Comparison of ENCODE assay signal across 23 mouse cellular contexts in genomic region chr11:28695031-28695430, GRCm38 (mm10).
DNase-seq lines count a peak whose midpoint lies in the region; ATAC-seq and TF ChIP-seq lines count a peak whose summit lies in the region.
"Had no signal": no experiment of that assay in that cellular context is flagged by ENCODE, and none has a peak within 500 bp of the region (broad histone marks: within the 10 kb centered on the region; RNA-seq: fewer than 3 reads in every experiment).

No protein-coding gene starts in this region.

- H3K9me3 ChIP-seq in liver, embryonic 13.5 days (replicated peaks): no peaks in the 10 kb centered on the region
- H3K9me3 ChIP-seq in liver, postnatal 0 days (ENCODE audit: low read length): no peaks in the 10 kb centered on the region
- H3K9me3 ChIP-seq: embryonic facial prominence, embryonic 10.5 days; forebrain, embryonic 13.5 days; heart, embryonic 13.5 days; hindbrain, embryonic 12.5 days had no signal

- DNase-seq in heart, adult 8-10 months (ENCODE audit: low spot score): peak; percentile 50
- no peak for DNase-seq in heart, postnatal 14 days
- peak; percentile 99 for DNase-seq in liver, adult 2 months (ENCODE audit: extremely low read depth, low read depth, low spot score)
- no peak for DNase-seq in liver
- DNase-seq in liver, embryonic 13.5 days: no peak
- DNase-seq in liver, postnatal 0 days: no peak
- no peak for DNase-seq in cerebellum, postnatal 10 days
- DNase-seq: adrenal gland, postnatal 14 days; cerebellum, adult 18-20 months; cerebellum, adult 9-11 months; forebrain, postnatal 0 days; gastrocnemius, adult 2 months; gastrocnemius, postnatal 25 days; heart, postnatal 10 days had no signal

- no peak overlapping the region for H3K4me3 ChIP-seq in liver, adult 2 months (ENCODE audit: insufficient read depth, low read depth, low read length)
- H3K4me3 ChIP-seq in liver, embryonic 13.5 days (replicated peaks): no peak overlapping the region
- H3K4me3 ChIP-seq in liver, postnatal 0 days (ENCODE audit: low read depth, low read length): no peak overlapping the region
- H3K4me3 ChIP-seq: embryonic facial prominence, embryonic 10.5 days; forebrain, embryonic 13.5 days; gastrocnemius, adult 2 months; heart, embryonic 13.5 days; hindbrain, embryonic 12.5 days had no signal

- H3K4me1 ChIP-seq in liver, adult 2 months (ENCODE audit: control insufficient read depth, insufficient read depth, low read length): peaks cover 15% of the 10 kb centered on the region
- H3K4me1 ChIP-seq in liver, embryonic 13.5 days (replicated peaks): no peaks in the 10 kb centered on the region
- peaks cover 7% of the 10 kb centered on the region; the same call in 1 of the 2 replicates for H3K4me1 ChIP-seq in liver, postnatal 0 days (ENCODE audit: insufficient read depth)

- intact Hi-C loops in heart, postnatal 14 days (cut with DNase I): no loop called here

- peak; percentile 81; the same call in 1 of the 2 replicates for TF ChIP-seq EP300 in liver, postnatal 0 days (IDR thresholded peaks at IDR 0.05; ENCODE audit: low read depth)

- no peaks in the 10 kb centered on the region for H3K27me3 ChIP-seq in liver, adult 2 months (ENCODE audit: control insufficient read depth, insufficient read depth, low read length)
- no peaks in the 10 kb centered on the region for H3K27me3 ChIP-seq in liver, embryonic 13.5 days
- H3K27me3 ChIP-seq in liver, postnatal 0 days (ENCODE audit: insufficient read depth, low read length): no peaks in the 10 kb centered on the region
- H3K27me3 ChIP-seq: CH12.LX; forebrain, embryonic 13.5 days; heart, embryonic 13.5 days; hindbrain, embryonic 12.5 days had no signal

- H3K9ac ChIP-seq in liver, adult 2 months (ENCODE audit: low read depth, low read length): no peak overlapping the region
- H3K9ac ChIP-seq in liver, embryonic 13.5 days: no peak overlapping the region
- no peak overlapping the region for H3K9ac ChIP-seq in liver, postnatal 0 days (replicated peaks)
- H3K9ac ChIP-seq: forebrain, embryonic 13.5 days; forebrain, postnatal 0 days; heart, embryonic 13.5 days; hindbrain, embryonic 12.5 days had no signal

- ATAC-seq in liver, embryonic 13.5 days (ENCODE audit: low read depth): peak; percentile 78
- peak; percentile 96 for ATAC-seq in liver, postnatal 0 days
- ATAC-seq: activated CD4-positive, CD25-positive, alpha-beta regulatory T cell, adult 4 months; forebrain, embryonic 13.5 days; forebrain, postnatal 0 days; hindbrain, embryonic 16.5 days; inflammation-experienced regulatory T-cells, adult 6 months; Patski had no signal

- WGBS in liver, adult 2 months: 18% methylated on average over 3 of the region's 3 CpGs
- 51% methylated on average over 3 of the region's 3 CpGs for WGBS in liver, embryonic 13.5 days (ENCODE audit: insufficient replicate concordance)
- 56% methylated on average over 3 of the region's 3 CpGs for WGBS in liver, postnatal 0 days (ENCODE audit: insufficient replicate concordance)

- H3K36me3 ChIP-seq in liver, adult 2 months (ENCODE audit: control insufficient read depth, insufficient read depth, low read length): no peaks in the 10 kb centered on the region
- H3K36me3 ChIP-seq in liver, embryonic 13.5 days: no peaks in the 10 kb centered on the region
- no peaks in the 10 kb centered on the region for H3K36me3 ChIP-seq in liver, postnatal 0 days (replicated peaks; ENCODE audit: insufficient read depth, low read length)
- H3K36me3 ChIP-seq: embryonic facial prominence, embryonic 10.5 days; heart, embryonic 13.5 days; hindbrain, embryonic 12.5 days had no signal

- no peak overlapping the region for H3K4me2 ChIP-seq in liver, embryonic 13.5 days
- no peak overlapping the region for H3K4me2 ChIP-seq in liver, postnatal 0 days (ENCODE audit: low read depth, low read length)
- H3K4me2 ChIP-seq: forebrain, embryonic 13.5 days; heart, embryonic 13.5 days; hindbrain, embryonic 12.5 days had no signal

- no peak for TF ChIP-seq CTCF in liver, adult 2 months (IDR thresholded peaks at IDR 0.05; ENCODE audit: low read depth, low read length)
- no peak for TF ChIP-seq CTCF in liver, postnatal 0 days (IDR thresholded peaks at IDR 0.05; ENCODE audit: low read depth)

- TF ChIP-seq POLR2A in liver, adult 2 months (IDR thresholded peaks at IDR 0.05; ENCODE audit: extremely low read depth, insufficient read depth, low read length): no peak

- no peaks in the 10 kb centered on the region for H3K79me2 ChIP-seq in liver, adult 2 months (ENCODE audit: control insufficient read depth, insufficient read depth, low read length)

- peak overlapping the region; percentile 96; the same call in 1 of the 2 replicates for H3K27ac ChIP-seq in liver, adult 2 months (replicated peaks; ENCODE audit: insufficient read depth, low read depth, low read length)
- H3K27ac ChIP-seq in liver, embryonic 13.5 days: no peak overlapping the region
- H3K27ac ChIP-seq in liver, postnatal 0 days (ENCODE audit: low read depth): peak overlapping the region; percentile 78
- H3K27ac ChIP-seq: embryonic facial prominence, embryonic 10.5 days; forebrain, embryonic 13.5 days; gastrocnemius, adult 2 months; heart, embryonic 13.5 days; hindbrain, embryonic 12.5 days had no signal

Comparison
In these comparisons a context has a peak if more than half of its experiments do, and no peak if none do; other contexts are left out.
1. DNase-seq: peak in heart, adult 8-10 months (single experiment) and liver, adult 2 months (single experiment); none in heart, postnatal 14 days (0 of 2), liver (single experiment), liver, embryonic 13.5 days (single experiment), liver, postnatal 0 days (single experiment) and cerebellum, postnatal 10 days (0 of 2).